Mouse (Mus musculus): ENCODE results near the gene Cdx2.

DNA sequence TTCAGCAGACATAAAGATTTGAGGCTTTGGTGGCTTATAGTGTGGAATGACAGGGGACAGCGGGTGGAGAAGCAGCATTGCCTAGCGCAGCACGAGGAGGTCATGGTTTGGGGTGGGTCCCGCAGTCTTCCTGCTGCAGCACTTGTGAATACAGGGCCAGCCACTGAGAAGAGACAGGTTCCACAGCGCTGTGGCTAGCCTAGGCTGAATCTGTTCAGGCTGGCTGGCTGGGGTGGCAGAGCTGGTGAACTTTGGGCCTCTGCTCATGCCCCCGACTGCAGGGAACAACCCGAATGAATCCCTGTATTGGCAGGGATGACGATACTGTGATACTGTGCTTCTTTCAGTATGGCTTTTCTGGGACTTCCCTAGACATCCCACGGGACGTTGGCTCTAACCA, 36.8 kb upstream of the Cdx2 start:
- TF ChIP-seq CTCF (IDR thresholded peaks at IDR 0.05; ENCODE audit: low read depth, low read length) (no peak), EP300 (IDR thresholded peaks at IDR 0.05; ENCODE audit: insufficient read depth, low read depth, low read length) (no peak), POLR2A (IDR thresholded peaks at IDR 0.05; ENCODE audit: insufficient read depth, low read length) (no peak)
